Mouse (Mus musculus): ENCODE data around the gene Gm8300. TPM values are rescaled to one million over a fixed set of nuclear protein-coding genes. Genes with fewer than 3 reads are reported as not detected.

Gene Gm8300
- total RNA-seq (2023): not detected

DNA sequence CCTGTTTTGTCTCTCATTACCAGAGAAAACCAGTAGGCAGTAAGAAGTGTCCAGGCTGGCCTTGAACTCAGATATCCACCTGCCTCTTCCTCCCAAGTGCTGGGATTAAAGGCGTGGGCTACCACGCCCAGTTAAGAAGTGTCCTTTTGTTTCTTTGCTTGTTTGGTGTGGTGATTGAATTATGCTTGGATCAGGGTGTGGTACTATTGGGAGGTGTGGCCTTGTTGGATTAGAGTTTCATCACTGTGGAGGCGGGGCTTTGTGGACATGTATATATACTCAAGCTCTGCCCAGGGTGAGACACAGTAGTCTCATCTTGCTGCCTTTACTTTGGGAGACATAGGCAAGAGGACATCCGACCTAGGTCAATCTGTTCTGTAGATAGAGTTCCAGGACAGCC lies at the start of gene Gm8300:
Gene Gm8300 (plus strand): TSS at position 301 of the 400 bp plus-strand sequence.

DNA sequence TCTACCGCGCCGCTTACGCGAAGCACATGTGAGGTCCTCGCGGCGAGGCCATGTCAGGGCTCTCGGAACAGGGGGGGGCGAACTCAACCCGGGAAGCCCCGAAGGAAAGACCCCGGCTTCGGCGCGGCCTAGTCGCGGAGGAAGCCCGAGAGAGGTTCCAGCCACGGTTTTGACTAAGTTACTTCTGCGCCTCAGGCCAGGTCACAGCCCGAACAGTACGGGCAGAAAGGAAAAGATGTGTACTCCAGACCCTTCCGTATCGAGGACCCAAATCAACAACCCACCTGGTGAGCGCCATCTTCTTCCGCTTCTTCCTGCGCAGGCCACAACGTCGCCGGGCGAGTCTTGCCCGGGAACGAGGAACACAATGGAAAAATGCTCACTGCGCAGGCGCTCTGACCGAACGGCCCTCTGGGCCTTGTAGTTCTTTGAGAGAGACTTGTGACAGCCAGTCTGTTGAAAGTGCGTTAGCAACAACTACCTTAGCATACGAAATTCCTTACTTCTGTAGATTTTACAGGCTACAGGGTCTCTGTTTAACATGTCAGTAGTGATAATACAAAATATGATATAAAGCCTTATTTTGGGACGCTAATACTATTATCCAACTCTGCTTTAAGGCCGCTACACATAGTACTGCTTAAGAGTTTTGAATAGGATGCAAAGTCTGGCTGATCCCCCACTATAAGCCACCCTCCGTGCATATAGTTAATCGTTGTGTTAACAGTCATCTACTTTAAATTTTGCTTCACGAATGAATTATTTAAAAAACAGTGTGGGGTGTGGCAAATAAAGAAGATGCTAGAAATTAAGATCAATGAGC lies 41.9 kb upstream of the Gm8300 start, which contains the start of gene Snw1:
Gene Snw1 (minus strand): TSS at position 311 of the 823 bp plus-strand sequence.

DNA sequence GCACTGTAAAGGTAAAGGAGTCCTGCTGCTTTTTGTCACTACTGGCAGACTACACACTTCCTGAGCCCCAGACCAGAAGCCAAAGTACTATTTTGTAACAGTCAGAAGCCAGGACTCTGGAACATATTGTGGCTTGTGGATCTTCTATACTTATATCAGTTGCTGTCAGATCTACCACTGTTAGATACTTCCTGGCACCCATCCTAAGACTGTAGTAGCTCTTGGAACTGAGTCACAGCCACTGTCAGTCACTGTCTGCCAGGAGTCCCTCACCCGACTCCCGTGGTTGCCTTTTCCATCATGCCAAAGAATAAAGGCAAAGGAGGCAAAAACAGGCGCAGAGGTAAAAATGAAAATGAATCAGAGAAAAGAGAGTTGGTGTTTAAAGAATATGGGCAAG lies 19.7 kb upstream of the Gm8300 start, which contains the start of gene Gm5788:
Gene Gm5788 (plus strand): TSS at position 301 of the 400 bp plus-strand sequence.

Other genes with a start within 250 kb of the Gm8300 start
- 10 to 100 TPM; 25.7 to 31.5 TPM for gene Vipas39, start 248.1 kb upstream of the Gm8300 start, total RNA-seq (2023)
- gene Ahsa1, start 247.8 kb upstream of the Gm8300 start, total RNA-seq (2023): 10 to 100 TPM; 71.3 to 76.8 TPM
- not detected for gene Ism2, start 214.6 kb upstream of the Gm8300 start, total RNA-seq (2023)
- gene Sptlc2, start 126.0 kb upstream of the Gm8300 start, total RNA-seq (2023): 100 to 1,000 TPM; 118 to 124 TPM
- 10 to 100 TPM; 32.0 to 43.1 TPM for gene Slirp, start 70.4 kb upstream of the Gm8300 start, total RNA-seq (2023)
- 10 to 100 TPM; 20.7 to 24.0 TPM for gene Alkbh1, start 70.3 kb upstream of the Gm8300 start, total RNA-seq (2023)
- gene Snw1, start 42.0 kb upstream of the Gm8300 start, total RNA-seq (2023): 10 to 100 TPM; 42.4 to 46.1 TPM
- not detected for gene Gm5788, start 19.6 kb upstream of the Gm8300 start, total RNA-seq (2023)
- gene Oog1, start 88.4 kb downstream of the Gm8300 start, total RNA-seq (2023): not detected
- not detected for gene Gm4027, start 104.6 kb downstream of the Gm8300 start, total RNA-seq (2023)
- gene Gm16381, start 130.3 kb downstream of the Gm8300 start, total RNA-seq (2023): not detected